Mouse (Mus musculus): ENCODE measurements around the gene 1700008O03Rik. TPM values are rescaled to one million over a fixed set of nuclear protein-coding genes. Genes with fewer than 3 reads are reported as not detected.

Gene 1700008O03Rik
- total RNA-seq, 2 experiments from 2014 or later = 0.98 to 2.7 TPM

DNA sequence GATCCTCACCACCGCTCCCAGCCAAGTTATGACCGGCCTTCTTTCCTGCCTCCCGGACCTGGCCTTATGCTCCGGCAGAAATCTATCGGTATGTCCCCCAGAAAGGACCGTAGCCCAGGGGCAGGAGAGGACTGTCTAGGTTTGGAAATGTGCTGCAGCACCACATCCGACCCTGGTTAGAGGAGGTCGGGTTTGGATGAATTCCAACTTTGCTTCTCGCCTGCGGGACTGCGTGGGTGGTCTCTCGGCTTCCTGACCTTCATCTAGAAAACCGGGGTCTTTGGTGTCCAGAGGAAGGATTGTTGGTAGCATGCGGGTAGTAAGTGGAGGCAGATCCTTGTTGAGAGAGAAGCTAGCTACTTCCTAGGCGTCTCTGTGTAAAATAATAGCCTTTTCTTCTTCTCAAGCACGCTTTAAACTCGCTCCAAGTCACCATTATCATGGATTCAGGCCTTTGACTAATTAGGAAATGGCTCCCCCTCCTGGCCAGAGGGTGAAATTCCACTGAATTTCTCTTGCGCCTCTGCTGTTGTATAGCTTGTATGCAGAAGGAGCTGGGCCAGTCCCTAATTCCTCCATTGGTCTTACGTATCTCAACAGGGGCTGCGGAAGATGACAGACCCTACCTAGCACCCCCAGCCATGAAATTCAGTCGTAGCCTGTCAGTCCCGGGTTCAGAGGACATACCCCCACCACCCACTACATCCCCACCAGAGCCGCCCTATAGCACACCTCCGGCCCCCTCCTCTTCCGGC, 34.5 kb downstream of the 1700008O03Rik start:
- DNase-seq (ENCODE audit: low spot score in 2 of 2) = peak; percentile 78 to 80

DNA sequence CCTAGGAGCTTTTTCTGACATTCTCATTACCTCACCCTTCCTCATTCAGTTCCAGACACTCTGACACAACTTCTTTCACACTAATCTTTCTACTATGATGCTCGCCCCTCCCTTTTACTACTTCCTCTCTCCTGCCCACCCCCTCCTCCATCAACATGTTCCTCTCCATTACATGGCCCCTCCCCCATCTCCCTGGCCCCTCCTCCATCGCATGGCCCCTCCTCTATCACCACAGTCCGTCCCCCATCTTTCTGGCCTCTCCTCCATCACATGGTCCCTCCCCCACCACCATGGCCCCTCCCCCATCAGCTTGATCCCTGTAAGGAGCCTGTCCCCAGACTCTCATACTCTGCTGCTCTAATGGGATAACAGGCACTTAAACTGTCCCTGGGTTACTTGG, 36.6 kb downstream of the 1700008O03Rik start:
- no peak for DNase-seq (ENCODE audit: low spot score in 2 of 2)

DNA sequence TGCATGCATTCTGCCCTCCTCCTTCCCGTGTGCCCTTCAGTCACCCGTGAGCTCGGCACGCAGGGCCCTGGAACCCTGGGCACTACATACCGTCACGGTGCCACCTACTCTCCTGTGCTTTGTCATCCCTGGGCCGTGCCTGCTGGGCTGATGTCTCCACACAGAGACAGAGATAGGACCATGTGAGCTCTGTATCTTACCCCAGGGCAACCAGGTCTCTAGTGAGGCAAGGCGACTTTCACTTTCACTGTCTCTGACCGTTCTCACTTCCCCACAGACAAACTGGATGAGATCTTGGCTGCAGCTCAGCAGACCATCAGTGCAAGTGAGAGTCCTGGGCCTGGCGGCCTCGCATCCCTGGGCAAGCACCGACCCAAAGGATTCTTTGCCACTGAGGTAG, 41.0 kb downstream of the 1700008O03Rik start:
- no peak for DNase-seq (ENCODE audit: low spot score in 2 of 2)

- no peak for DNase-seq (ENCODE audit: low spot score in 2 of 2)
These were observed 42.1 kb downstream of the 1700008O03Rik start for GRCm38 (mm10) chr7:44343459-44344015.

DNA sequence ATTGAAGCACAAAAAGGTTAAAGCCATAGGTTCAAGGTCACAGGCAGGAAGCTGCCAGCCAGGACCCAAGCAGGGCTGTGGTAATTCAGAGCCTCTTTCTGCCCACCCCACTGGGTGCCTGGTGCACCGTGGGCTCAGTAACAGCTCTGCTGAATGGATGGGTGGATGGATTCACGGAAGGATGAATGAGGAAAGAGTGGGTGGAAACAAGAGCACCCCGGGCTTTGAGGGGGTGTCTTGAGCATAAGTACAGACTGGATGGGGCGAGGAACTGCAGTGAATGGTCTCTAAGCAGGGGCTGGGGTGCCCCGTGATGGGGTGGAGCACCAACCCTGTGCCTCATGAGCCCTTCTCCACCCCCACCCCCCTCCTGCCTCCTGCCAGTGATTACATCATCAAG, 43.9 kb downstream of the 1700008O03Rik start:
- DNase-seq (ENCODE audit: low spot score in 2 of 2) = peak in 1 of 2 experiments; percentile 65

DNA sequence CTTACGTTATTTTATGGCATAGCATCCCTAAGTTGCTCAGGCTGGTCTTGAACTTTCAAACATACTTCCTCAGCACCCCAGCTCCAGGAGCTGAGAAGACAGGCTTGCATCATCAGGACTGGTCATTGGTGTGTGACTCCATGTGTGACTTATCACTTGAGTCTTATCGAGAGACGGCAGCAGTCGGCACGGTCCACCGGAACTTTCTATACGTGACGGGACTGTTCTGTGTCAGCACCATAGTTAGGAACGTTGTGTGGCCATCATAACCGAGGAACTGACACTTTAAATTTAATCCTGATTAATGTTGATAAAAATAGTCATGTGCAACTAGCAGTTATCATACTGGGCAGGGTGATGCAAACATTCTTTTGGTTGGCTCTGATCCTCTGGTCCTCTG, 44.5 kb downstream of the 1700008O03Rik start:
- no peak for DNase-seq (ENCODE audit: low spot score in 2 of 2)

- no peak for DNase-seq (ENCODE audit: low spot score in 2 of 2)
These were observed 45.4 kb downstream of the 1700008O03Rik start for GRCm38 (mm10) chr7:44340226-44340625.

- DNase-seq (ENCODE audit: low spot score in 2 of 2) = peak in 1 of 2 experiments; percentile 66
These were observed 48.3 kb downstream of the 1700008O03Rik start for GRCm38 (mm10) chr7:44337121-44337849.

DNA sequence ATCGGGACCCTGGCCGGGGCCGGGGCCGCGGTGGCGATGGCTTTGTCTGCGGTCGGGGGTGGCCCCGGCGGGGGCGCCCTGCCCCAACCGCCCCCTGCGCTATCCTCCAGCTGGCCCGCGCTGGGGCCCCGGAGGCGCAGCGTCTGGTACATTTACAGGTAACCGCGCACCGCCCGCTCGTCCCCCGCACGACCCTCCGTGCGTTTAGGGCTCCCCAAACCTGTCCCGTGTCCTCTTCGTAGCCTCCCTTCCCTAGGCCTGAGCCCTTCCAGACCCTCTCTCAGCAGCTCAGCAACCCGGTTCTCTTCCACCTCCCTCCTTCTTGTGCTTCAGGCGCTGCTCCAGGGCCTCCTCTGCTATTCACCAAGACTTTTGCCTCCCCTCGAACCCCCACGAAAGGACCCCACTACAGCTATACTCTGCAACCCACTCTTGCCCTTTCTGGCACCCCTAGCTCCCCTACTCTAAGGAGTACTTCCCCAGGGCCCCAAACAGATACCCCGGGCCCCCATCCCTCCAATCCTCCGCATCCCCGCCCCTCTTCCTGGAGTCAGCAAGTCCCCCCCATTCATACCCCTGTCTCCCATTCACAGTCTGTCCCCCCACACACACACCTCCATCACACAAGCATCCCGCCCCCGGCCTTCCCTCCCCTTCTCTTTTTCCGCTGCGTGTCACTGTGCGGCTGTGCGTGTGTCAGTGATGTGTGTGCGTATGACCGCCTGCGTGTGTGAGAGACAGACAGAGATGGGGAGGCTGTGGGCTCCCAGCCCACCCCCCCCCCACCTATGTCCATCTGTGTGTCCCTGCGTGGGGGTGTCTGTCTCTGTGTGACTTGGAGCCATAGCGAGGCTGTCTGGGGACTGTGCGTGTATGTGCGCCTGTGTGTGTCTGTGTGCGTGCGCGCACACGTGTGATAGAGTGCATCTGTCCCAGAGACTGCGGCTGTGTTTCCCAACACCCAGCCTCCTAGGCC, 49.3 kb downstream of the 1700008O03Rik start:
- DNase-seq (ENCODE audit: low spot score in 2 of 2) = no peak

- no peak for DNase-seq (ENCODE audit: low spot score in 2 of 2)
These were observed 50.4 kb downstream of the 1700008O03Rik start for GRCm38 (mm10) chr7:44335031-44335878.

GRCm38 (mm10) chr7:44334139-44334538, 51.5 kb downstream of the 1700008O03Rik start:
- DNase-seq (ENCODE audit: low spot score in 2 of 2) = no peak

DNA sequence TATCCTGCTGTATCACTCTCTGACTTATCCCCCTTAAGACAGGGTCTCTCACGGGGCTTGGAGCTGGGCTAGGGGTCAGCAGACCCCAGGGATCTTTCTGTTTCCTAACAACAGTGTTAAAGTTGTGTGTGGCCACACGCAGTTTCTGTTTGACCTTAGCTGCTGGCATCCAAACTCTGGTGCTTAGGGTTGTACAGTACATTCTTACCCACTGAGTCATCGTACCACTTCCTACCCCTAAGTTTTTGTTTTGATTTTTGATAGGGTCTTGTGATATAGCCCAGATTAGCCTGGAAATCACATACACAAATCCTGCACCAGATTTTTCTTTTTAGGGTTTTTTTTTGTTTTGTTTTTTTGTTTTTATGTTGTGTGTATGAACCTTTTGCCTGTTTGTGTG, 53.3 kb downstream of the 1700008O03Rik start:
- DNase-seq (ENCODE audit: low spot score in 2 of 2) = no peak

DNA sequence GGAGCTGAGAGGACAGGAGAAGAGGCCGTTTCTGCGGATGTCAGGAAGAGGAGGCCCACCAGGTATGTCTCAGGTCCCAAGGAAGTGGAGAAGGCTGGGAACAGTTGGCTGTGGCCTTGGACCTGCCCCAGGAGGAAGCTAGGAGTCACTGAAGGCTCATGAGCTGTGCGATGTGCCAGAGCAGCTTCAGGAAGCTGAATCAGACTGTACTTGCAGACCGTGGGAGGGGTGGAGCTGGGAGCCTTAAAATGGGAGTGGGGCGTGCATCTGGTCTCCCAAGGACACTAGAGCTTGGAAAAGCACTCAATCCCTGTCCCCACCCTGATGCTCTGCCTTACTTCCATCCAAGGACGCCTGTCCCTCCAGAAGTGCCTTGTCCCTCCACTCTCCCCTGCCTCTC, 59.0 kb downstream of the 1700008O03Rik start:
- no peak for DNase-seq (ENCODE audit: low spot score in 2 of 2)

GRCm38 (mm10) chr7:44322290-44322689, 63.3 kb downstream of the 1700008O03Rik start:
- DNase-seq (ENCODE audit: low spot score in 2 of 2) = no peak

DNA sequence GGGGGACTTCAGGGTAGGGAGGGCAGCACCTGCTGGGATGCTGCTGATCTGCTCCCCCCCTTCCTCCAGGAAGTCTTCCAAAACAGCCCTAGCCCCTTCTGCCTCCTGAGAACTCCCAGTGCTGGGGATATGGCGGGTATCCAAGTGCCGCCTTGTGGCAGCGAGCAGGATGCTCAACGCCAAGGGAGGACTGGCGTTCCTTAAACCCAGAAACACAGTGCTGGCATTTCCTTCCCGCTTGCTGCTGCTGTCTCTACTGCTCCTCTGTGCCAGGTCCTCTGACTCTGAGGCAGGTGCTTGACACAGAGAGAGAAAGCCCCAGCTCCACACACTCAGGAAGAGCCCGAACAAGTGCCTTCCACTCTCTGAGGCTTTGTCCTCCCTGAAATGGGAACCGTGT, 64.7 kb downstream of the 1700008O03Rik start:
- DNase-seq (ENCODE audit: low spot score in 2 of 2) = peak; percentile 66 to 70

DNA sequence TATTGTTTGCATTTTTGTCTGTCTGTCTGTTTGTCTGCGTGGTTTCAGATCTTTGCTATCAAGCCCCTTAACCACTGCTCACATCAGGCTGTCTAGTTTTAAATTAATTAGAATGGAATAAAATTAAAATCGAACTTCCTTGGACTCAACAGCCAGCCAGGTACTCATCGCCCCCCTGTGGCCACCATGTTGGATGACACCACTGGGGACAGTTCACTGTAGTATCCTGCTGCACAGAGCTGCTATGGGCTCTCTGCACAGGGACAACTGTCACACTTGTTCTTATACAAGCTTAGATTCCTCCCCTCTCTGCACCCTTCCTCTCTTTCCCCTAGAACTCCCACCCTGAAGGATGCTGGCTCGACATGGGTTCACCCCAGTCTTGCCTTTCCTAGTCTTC, 67.7 kb downstream of the 1700008O03Rik start:
- no peak for DNase-seq (ENCODE audit: low spot score in 2 of 2)

GRCm38 (mm10) chr7:44312484-44312883, 73.1 kb downstream of the 1700008O03Rik start:
- no peak for DNase-seq (ENCODE audit: low spot score in 2 of 2)

- DNase-seq (ENCODE audit: low spot score in 2 of 2) = peak; percentile 45 to 61
These were observed 73.8 kb downstream of the 1700008O03Rik start for GRCm38 (mm10) chr7:44311713-44312304.

- peak; percentile 76 to 88 for DNase-seq (ENCODE audit: low spot score in 2 of 2)
These were observed 74.5 kb downstream of the 1700008O03Rik start for GRCm38 (mm10) chr7:44310878-44311712.

Measured in left cerebral cortex, adult 18-20 months (tissue).